17 mouse cellular contexts compared by ENCODE assay signal in genomic region chr15:20902568-20902967, GRCm38 (mm10).
DNase-seq lines count a peak whose midpoint lies in the region; ATAC-seq and TF ChIP-seq lines count a peak whose summit lies in the region.
"Had no signal": no experiment of that assay in that cellular context is flagged by ENCODE, and none has a peak within 500 bp of the region (broad histone marks: within the 10 kb centered on the region; RNA-seq: fewer than 3 reads in every experiment).

No protein-coding gene starts in this region.

- no peaks in the 10 kb centered on the region for H3K9me3 ChIP-seq in heart, embryonic 10.5 days
- H3K9me3 ChIP-seq in kidney, postnatal 0 days (replicated peaks; ENCODE audit: low read length), result no peaks in the 10 kb centered on the region
- H3K9me3 ChIP-seq: forebrain, embryonic 10.5 days; limb, embryonic 15.5 days; liver, embryonic 15.5 days; megakaryocyte, embryonic 14.5 days had no signal

- ATAC-seq in kidney, postnatal 0 days (replicated peaks; ENCODE audit: low FRiP score, low read depth), result no peak
- peak; percentile 60 for ATAC-seq in Patski
- ATAC-seq: forebrain, postnatal 0 days; hindbrain, embryonic 16.5 days; intestine, postnatal 0 days had no signal

- CTCF ChIA-PET in Patski (lab: Charles Lee), result no interaction called here

- POLR2A ChIA-PET in Patski (lab: Charles Lee), result no interaction called here

- no peak for TF ChIP-seq POLR2A in myocyte (IDR thresholded peaks at IDR 0.05; ENCODE audit: insufficient read length, low read depth)

- no peak overlapping the region for H3K27ac ChIP-seq in heart, embryonic 10.5 days
- H3K27ac ChIP-seq in kidney, postnatal 0 days, result no peak overlapping the region
- H3K27ac ChIP-seq: forebrain, embryonic 10.5 days; limb, embryonic 15.5 days; liver, embryonic 15.5 days had no signal

- peak; percentile 53 for DNase-seq in heart, adult 8-10 months (ENCODE audit: low spot score)
- DNase-seq in heart, embryonic 10.5 days (ENCODE audit: low spot score), result no peak
- peak; percentile 21 for DNase-seq in kidney, postnatal 0 days (ENCODE audit: low spot score)
- DNase-seq in kidney, adult 11 months, result no peak
- DNase-seq in Patski (ENCODE audit: low read depth, low spot score), result no peak
- DNase-seq in right cerebral cortex, postnatal 14 days, result no peak
- DNase-seq: adrenal gland, adult 2 months; embryo, embryonic 11 days; forebrain, postnatal 0 days; midbrain, embryonic 14.5 days had no signal

- H3K9ac ChIP-seq in kidney, postnatal 0 days (ENCODE audit: low read depth, low read length), result no peak overlapping the region
- H3K9ac ChIP-seq: forebrain, postnatal 0 days; limb, embryonic 15.5 days; liver, embryonic 15.5 days had no signal

- H3K36me3 ChIP-seq in heart, embryonic 10.5 days, result no peaks in the 10 kb centered on the region
- H3K36me3 ChIP-seq in kidney, postnatal 0 days (ENCODE audit: insufficient read depth, low read length), result no peaks in the 10 kb centered on the region
- no peaks in the 10 kb centered on the region for H3K36me3 ChIP-seq in myocyte (ENCODE audit: control insufficient read depth, insufficient read depth)
- H3K36me3 ChIP-seq: forebrain, embryonic 10.5 days; limb, embryonic 15.5 days; liver, embryonic 15.5 days had no signal

- no peak overlapping the region for H3K4me3 ChIP-seq in heart, embryonic 10.5 days
- no peak overlapping the region for H3K4me3 ChIP-seq in kidney, postnatal 0 days (replicated peaks; ENCODE audit: low read depth, low read length)
- no peak overlapping the region for H3K4me3 ChIP-seq in myocyte
- H3K4me3 ChIP-seq: forebrain, embryonic 10.5 days; limb, embryonic 15.5 days; liver, embryonic 15.5 days; megakaryocyte, embryonic 14.5 days had no signal

- no peaks in the 10 kb centered on the region for H3K27me3 ChIP-seq in heart, embryonic 10.5 days (ENCODE audit: insufficient read depth, poor library complexity, severe bottlenecking)
- H3K27me3 ChIP-seq in kidney, postnatal 0 days (ENCODE audit: insufficient read depth, low read length), result no peaks in the 10 kb centered on the region
- H3K27me3 ChIP-seq in Patski, result no peaks in the 10 kb centered on the region
- no peaks in the 10 kb centered on the region for H3K27me3 ChIP-seq in myocyte (ENCODE audit: control insufficient read depth, insufficient read depth, insufficient read length)
- H3K27me3 ChIP-seq: limb, embryonic 15.5 days; liver, embryonic 15.5 days; megakaryocyte, embryonic 14.5 days had no signal

- no peak for TF ChIP-seq CTCF in kidney, postnatal 0 days (IDR thresholded peaks at IDR 0.05; ENCODE audit: low read depth)
- TF ChIP-seq CTCF in Patski (IDR thresholded peaks at IDR 0.05), result no peak

- H3K79me2 ChIP-seq in myocyte (ENCODE audit: control insufficient read depth, insufficient read depth), result no peaks in the 10 kb centered on the region

- no peaks in the 10 kb centered on the region for H3K4me1 ChIP-seq in heart, embryonic 10.5 days
- H3K4me1 ChIP-seq in kidney, postnatal 0 days (replicated peaks; ENCODE audit: insufficient read depth, low read length), result no peaks in the 10 kb centered on the region
- H3K4me1 ChIP-seq: forebrain, embryonic 10.5 days; limb, embryonic 15.5 days; liver, embryonic 15.5 days; megakaryocyte, embryonic 14.5 days had no signal

- no peak overlapping the region for H3ac ChIP-seq in myocyte (ENCODE audit: control insufficient read depth, insufficient read length)

- WGBS in heart, embryonic 10.5 days, result 53% methylated on average over 3 of the region's 3 CpGs
- WGBS in kidney, postnatal 0 days, result 49% methylated on average over 3 of the region's 3 CpGs

- in situ Hi-C loops in Patski (cut with MboI; ENCODE audit: low pct_unique_long_range_greater_than_20kb), result no loop called here

- no peak overlapping the region for H3K4me2 ChIP-seq in kidney, postnatal 0 days (ENCODE audit: low read length)
- peak overlapping the region; percentile 35 for H3K4me2 ChIP-seq in myocyte (ENCODE audit: low read depth)
- H3K4me2 ChIP-seq: limb, embryonic 15.5 days; liver, embryonic 15.5 days had no signal

TF ChIP-seq in myocyte, 11 proteins besides CTCF, POLR2A, EP300 and RAD21:
- TF ChIP-seq USF1 (IDR thresholded peaks at IDR 0.05; ENCODE audit: low read depth) (no peak), MYOD1 (IDR thresholded peaks at IDR 0.05; ENCODE audit: control insufficient read depth in 1 of 3, insufficient read length in 2 of 3, low read depth in 2 of 3) (no peak), CEBPB (IDR thresholded peaks at IDR 0.05; ENCODE audit: insufficient read depth, poor library complexity, severe bottlenecking) (no peak), SRF (IDR thresholded peaks at IDR 0.05; ENCODE audit: control insufficient read depth, insufficient read length, low read depth) (no peak), POLR2AphosphoS2 (IDR thresholded peaks at IDR 0.05; ENCODE audit: insufficient read length, low read depth) (no peak), TCF3 (IDR thresholded peaks at IDR 0.05; ENCODE audit: insufficient read length, low read depth) (no peak), TCF12 (IDR thresholded peaks at IDR 0.05; ENCODE audit: insufficient read depth, poor library complexity, severe bottlenecking) (no peak), MAX (IDR thresholded peaks at IDR 0.05; ENCODE audit: low read depth) (no peak), MYOG (IDR thresholded peaks at IDR 0.05; ENCODE audit: control insufficient read depth in 1 of 3, insufficient read depth in 1 of 3, insufficient read length in 2 of 3, low read depth in 2 of 3) (no peak), E2F4 (IDR thresholded peaks at IDR 0.05; ENCODE audit: insufficient read depth) (no peak), REST (IDR thresholded peaks at IDR 0.05; ENCODE audit: insufficient read depth, insufficient read length) (no peak)

Comparison
In these comparisons a context has a peak if more than half of its experiments do, and no peak if none do; other contexts are left out.
1. DNase-seq: peak in heart, adult 8-10 months (single experiment) and kidney, postnatal 0 days (single experiment); none in heart, embryonic 10.5 days (single experiment), kidney, adult 11 months (single experiment), Patski (single experiment) and right cerebral cortex, postnatal 14 days (single experiment).